Mouse (Mus musculus) MN1 (cell line): ENCODE data around the gene Defb46.

Experiments used
- DNase-seq: peaks from one replicate; pipeline ENCODE4 v3.0.0-alpha.2; 2016; ENCODE audit warnings: low spot score

The Defb46 gene

DNA sequence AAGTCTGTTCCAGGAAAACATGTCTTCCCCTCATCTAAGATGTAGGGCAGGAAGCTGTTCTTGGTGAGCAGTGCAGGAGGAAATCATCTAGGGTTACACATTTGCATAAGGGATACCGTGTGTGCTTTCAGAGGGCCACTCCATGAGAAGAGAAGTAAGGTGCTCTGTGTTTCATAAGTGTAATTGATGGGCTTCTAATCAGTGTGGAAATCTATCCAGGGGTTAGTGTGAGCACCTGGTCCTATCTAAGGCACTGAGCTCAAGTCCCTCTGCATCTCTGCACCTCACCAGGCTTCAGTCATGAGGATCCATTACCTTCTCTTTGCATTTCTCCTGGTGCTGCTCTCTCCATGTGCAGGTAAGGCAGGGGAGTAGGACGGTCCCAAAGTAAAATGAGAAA, at the start of gene Defb46:
Gene Defb46 (plus strand): TSS at position 301 of the 400 bp plus-strand sequence.
- no peak for DNase-seq

DNA sequence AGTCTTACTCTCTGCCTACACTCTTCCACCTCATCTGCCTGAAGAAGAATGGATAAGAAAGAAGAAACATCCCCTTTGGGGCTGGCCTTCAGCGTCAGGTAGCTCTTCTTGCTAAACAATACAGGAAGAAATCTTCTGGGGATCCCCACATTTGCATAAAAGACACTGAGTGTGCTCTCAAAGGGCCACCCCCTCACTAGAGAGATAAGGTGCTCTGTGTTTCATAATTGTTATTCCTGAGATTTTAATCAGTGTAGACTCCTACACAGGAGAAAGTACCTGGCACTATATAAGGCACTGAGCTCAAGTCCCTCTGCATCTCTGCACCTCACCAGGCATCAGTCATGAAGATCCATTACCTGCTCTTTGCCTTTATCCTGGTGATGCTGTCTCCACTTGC, 14.6 kb upstream of the Defb46 start, which contains the start of gene Defb6:
Gene Defb6 (plus strand): TSS at position 318 of the 400 bp plus-strand sequence.
- no peak for DNase-seq

DNA sequence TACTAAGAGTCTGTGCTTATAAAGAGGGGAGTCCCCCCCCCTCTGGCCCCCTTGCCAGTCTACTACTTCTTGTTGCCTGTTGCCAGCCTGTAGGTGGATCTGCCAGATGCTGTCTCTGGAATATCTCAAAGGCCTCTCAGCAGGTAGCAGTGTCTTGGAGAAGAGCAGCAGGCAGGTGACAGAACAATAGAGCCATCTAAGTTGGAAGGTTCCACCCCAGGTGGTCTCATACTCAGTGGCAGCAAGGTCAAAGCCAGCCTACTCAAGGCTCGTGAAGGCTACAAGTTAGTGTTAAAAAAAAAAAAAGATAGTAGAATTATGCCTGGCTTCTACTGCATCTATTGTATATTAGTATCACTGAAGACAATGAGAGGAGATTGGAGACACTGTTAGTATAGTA, 1.6 kb upstream of the Defb46 start:
- DNase-seq: no peak

DNA sequence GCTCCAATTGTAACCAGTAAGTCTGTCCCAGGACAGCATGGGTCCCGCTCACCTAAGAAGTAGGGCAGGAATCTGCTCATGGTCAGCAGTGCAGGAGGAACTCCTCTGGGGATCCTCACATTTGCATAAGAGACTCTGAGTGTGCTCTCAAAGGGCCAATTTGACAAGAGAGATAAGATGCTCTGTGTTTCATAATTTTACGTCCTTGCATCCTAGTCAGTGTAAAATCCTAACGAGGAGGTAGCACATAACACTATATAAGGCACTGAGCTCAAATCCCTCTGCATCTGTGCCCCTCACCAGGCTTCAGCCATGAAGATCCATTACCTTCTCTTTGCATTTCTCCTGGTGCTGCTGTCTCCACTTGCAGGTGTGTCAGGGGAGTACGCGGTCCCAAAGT, 7.6 kb downstream of the Defb46 start, which contains the start of gene Defb5:
Gene Defb5 (plus strand): TSS at position 301 of the 400 bp plus-strand sequence.
- no peak for DNase-seq

DNA sequence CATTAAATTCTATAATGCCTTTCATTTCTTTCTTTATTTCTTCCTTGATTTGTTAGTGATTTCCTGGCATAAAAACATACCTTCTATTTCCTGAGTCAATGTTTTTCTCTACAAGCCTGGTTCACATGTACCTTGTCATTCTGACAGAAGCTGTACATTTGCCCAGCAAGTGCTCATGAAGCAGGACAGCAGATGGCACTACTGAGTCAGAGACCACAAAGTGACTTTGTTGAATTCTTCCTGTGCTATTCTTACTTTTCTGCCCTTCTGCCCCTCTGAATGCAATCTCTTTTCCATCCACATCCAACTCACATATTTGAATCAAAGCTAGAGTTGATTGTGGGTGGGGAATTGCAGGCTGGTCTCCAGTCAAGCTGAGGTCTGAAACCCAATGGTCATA, 18.4 kb downstream of the Defb46 start:
- DNase-seq: no peak

DNA sequence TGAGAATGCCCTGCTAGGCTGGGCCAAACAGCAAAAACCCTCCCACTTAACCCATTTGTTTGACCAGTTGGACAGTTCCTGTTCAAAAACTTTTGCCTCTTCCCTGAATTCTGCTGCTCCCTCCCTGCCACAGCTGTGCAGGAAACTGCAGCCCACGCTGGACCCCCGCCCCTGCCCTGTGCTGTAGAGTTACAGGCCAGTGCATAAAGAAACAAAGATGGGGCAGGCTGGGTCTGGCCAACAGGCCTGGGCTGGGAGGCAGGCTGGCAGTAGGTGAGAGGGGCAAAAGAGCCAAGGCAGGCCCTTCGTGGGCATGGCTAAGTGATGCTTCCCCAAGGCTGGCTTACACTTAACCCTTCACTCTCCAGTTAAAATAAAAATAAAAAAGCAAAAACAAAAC, 20.0 kb downstream of the Defb46 start:
- no peak for DNase-seq
